Mouse (Mus musculus) embryonic facial prominence, embryonic 12.5 days (tissue): ENCODE results near the gene Unk. TPM values are rescaled to one million over a fixed set of nuclear protein-coding genes. Genes with fewer than 3 reads are reported as not detected.

ENCODE experiments used
- ATAC-seq: fragments of 200-750 bp; cut with Nextera tagmentation; 2 replicates; pipeline ENCODE4 v1.8.0; 2017; ENCODE audit not compliant: insufficient number of reproducible peaks, insufficient read depth, low FRiP score, low TSS enrichment
- H3K27ac ChIP-seq: fragments of 300-500 bp; sonication (generic); 2 replicates; pipeline ENCODE4 v1.5.1; 2016; ENCODE audit warnings: mild to moderate bottlenecking
- H3K27me3 ChIP-seq: fragments of 300-500 bp; sonication (generic); 2 replicates; pipeline ENCODE4 v1.6.1; 2016; ENCODE audit warnings: mild to moderate bottlenecking, moderate library complexity
- H3K36me3 ChIP-seq: fragments of 300-500 bp; sonication (generic); 2 replicates; pipeline ENCODE4 v1.6.1; 2016; ENCODE audit warnings: mild to moderate bottlenecking
- H3K4me1 ChIP-seq: fragments of 300-500 bp; sonication (generic); 2 replicates; pipeline ENCODE4 v1.6.1; 2016
- H3K4me2 ChIP-seq: fragments of 300-500 bp; sonication (generic); replicated peaks from 2 replicates; pipeline ENCODE4 v1.6.1; 2016; ENCODE audit warnings: mild to moderate bottlenecking, moderate library complexity
- H3K4me3 ChIP-seq: fragments of 300-500 bp; sonication (generic); 2 replicates; pipeline ENCODE4 v1.5.1; 2016; ENCODE audit warnings: mild to moderate bottlenecking
- H3K9ac ChIP-seq: fragments of 300-500 bp; sonication (generic); 2 replicates; pipeline ENCODE4 v1.6.1; 2016; ENCODE audit warnings: mild to moderate bottlenecking, moderate library complexity
- H3K9me3 ChIP-seq: fragments of 300-500 bp; sonication (generic); 2 replicates; pipeline ENCODE4 v1.6.1; 2016; ENCODE audit warnings: mild to moderate bottlenecking, moderate library complexity
- WGBS: fragments of 180-500 bp; shearing (Covaris S2); methylation state at CpG from one replicate; pipeline ENCODE4 v1.1.7; 2016; 5-methylcytosine and 5-hydroxymethylcytosine counted together
- polyA plus RNA-seq: library from polyadenylated mRNA; unstranded; fragments of >200 nt; fragmentation: Nextera tagmentation; extraction: Ambion mirVana; gene quantifications from 2 replicates; pipeline ENCODE4 v1.2.1, GENCODE M21; 2016

Gene Unk
- polyA plus RNA-seq, result 43.6 and 44.1 TPM in 2 replicates

DNA sequence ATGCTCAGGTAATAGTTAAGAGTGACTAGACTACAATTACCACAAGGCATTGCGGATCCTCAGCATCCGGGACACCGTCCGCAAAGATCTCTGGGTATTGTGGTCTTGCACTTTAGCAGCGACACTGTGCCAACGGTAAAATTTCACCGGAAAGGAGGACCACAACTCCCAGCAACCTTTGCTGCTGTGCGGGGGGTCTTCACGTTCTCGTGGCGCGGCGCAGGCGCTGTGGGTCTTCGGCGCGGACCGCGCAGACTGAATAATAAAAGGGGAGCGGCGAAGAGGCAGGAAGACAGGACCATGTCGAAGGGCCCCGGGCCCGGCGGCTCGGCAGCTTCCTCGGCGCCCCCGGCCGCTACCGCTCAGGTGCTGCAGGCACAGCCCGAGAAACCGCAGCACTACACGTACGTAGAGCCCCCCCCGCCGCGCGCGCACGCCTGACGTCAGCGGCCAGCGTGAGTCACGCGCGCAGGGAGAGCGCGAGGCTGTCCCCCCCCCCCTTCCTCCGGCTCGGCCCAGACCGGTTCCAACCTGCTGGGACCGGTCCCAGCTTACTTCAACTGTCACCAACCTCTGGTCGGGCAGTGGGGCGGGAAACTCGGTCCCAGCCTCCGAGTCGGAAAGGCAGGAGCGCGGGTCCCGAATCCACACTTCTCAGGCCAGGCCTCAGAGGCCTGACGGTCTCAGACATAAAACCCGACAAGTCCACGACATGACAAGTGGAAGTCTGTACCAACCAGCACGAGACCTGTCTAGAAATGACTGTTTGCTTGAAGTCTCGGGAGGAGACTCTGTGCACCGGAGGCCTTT lies at the start of gene Unk:
Gene Unk (plus strand): TSS at position 235 of the 810 bp plus-strand sequence.
- Histone ChIP-seq H3K4me3 (peak within 1 kb of the TSS; percentile 62), H3K4me2 (peak within 1 kb of the TSS; percentile 90), H3K27me3 (no peaks in the 10 kb centered on the region), H3K27ac (peak within 1 kb of the TSS; percentile 99), H3K36me3 (0 out of 2 replicates have a peak, but pooled peaks cover 7% of the 10 kb centered on the region), H3K9ac (peak within 1 kb of the TSS; percentile 89), H3K4me1 (peaks cover 17% of the 10 kb centered on the region), H3K9me3 (no peaks in the 10 kb centered on the region)
- peak; percentile 92 for ATAC-seq
- under 1% methylated on average over 67 of the region's 67 CpGs for WGBS

DNA sequence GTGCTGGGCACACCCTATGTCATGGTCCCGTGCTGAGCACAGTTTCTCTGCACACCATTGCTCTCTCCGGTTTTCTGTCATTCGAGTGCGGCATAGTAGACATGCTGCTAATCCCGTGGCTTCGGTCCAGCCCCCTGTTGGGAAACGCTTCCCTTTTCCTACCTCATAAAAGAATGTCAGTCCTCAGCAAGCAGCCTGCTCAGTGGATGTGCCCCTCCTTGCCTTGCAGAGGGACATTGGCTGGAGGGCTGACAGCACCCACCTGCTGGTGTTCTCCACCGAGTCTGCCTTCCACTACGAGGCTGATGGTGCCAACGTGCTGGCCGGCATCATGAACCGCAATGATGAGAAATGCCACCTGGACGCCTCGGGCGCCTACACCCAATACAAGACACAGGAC lies 47.6 kb upstream of the Unk start:
- WGBS, result 88% methylated on average over 15 of the region's 15 CpGs
- Histone ChIP-seq H3K27ac (no peak overlapping the region), H3K9ac (no peak overlapping the region), H3K4me1 (no peaks in the 10 kb centered on the region), H3K4me3 (no peak overlapping the region), H3K27me3 (peaks cover 10% of the 10 kb centered on the region; the same call in 1 of the 2 replicates), H3K4me2 (no peak overlapping the region), H3K9me3 (no peaks in the 10 kb centered on the region), H3K36me3 (no peaks in the 10 kb centered on the region)
- ATAC-seq, result no peak

DNA sequence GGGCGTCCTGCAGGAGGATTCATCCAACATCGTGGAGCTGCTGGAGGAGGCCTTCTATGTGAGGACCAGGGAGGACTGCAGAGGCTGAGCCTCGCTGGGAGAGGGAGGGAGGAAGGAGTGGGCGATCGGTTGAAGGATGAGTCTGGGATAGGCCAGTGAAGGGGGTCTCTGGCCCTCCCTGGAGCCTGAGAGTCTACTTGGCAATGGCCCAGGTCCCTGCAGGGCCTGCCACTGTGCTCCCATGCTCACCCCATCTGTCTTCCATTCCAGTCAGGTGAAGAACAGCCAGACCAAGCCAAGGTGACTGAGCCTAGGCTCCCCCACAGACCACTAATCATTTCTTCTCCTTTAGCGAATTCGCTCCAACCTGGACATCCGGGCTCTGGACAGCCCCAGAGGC lies 46.8 kb upstream of the Unk start:
- Histone ChIP-seq H3K4me3 (no peak overlapping the region), H3K27ac (no peak overlapping the region), H3K36me3 (no peaks in the 10 kb centered on the region), H3K9me3 (no peaks in the 10 kb centered on the region), H3K4me2 (no peak overlapping the region), H3K27me3 (0 out of 2 replicates have a peak, but pooled peaks cover 6% of the 10 kb centered on the region), H3K9ac (no peak overlapping the region), H3K4me1 (no peaks in the 10 kb centered on the region)
- WGBS, result 87% methylated on average over 8 of the region's 8 CpGs
- no peak for ATAC-seq

DNA sequence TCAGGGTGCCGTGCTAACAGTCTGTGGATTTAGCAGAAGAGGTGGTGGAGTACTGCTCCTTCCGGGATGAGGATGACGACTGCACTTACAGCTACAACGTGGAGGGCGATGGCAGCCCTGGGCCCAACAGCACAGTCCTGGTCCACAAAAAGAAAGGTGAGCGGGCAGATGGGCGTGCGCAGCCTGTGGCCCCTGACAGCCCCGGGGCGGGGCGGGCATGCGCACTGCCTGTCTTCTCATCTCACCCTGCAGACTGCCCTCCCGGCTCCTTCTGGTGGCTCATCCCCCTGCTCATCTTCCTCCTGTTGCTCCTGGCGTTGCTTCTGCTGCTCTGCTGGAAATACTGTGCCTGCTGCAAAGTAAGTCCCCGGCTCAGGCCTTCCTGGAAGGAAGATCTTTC lies 40.4 kb upstream of the Unk start:
- Histone ChIP-seq H3K27ac (no peak overlapping the region), H3K9me3 (no peaks in the 10 kb centered on the region), H3K36me3 (no peaks in the 10 kb centered on the region), H3K27me3 (0 out of 2 replicates have a peak, but pooled peaks cover 5% of the 10 kb centered on the region), H3K4me3 (peak overlapping the region; percentile 7; the same call in 1 of the 2 replicates), H3K4me1 (no peaks in the 10 kb centered on the region), H3K4me2 (peak overlapping the region; percentile 21), H3K9ac (no peak overlapping the region)
- no peak for ATAC-seq
- 32% methylated on average over 15 of the region's 15 CpGs for WGBS

DNA sequence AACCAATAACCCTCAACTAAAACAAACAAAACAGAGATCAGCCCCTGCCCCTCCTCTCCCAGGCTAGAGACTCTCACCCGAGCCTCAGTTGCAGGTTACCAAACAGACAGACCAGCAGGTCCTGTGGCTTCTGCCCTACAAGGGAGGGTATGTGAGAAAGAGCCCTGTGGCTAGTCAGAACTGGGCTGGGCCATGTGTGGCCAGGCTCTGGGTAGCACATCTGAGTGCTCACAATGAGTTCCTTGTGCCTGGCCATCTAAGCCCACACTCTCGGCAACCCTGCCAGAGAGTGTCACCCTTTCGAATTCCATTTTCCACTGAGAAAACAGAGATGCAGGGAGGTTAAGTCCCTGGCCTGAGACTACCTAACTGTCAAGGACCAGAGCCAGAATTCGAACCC lies 38.0 kb upstream of the Unk start:
- Histone ChIP-seq H3K4me1 (no peaks in the 10 kb centered on the region), H3K9me3 (no peaks in the 10 kb centered on the region), H3K9ac (no peak overlapping the region), H3K27me3 (0 out of 2 replicates have a peak, but pooled peaks cover 5% of the 10 kb centered on the region), H3K27ac (no peak overlapping the region), H3K36me3 (no peaks in the 10 kb centered on the region), H3K4me3 (no peak overlapping the region), H3K4me2 (no peak overlapping the region)
- no peak for ATAC-seq
- WGBS, result 44% methylated on average over 4 of the region's 4 CpGs

DNA sequence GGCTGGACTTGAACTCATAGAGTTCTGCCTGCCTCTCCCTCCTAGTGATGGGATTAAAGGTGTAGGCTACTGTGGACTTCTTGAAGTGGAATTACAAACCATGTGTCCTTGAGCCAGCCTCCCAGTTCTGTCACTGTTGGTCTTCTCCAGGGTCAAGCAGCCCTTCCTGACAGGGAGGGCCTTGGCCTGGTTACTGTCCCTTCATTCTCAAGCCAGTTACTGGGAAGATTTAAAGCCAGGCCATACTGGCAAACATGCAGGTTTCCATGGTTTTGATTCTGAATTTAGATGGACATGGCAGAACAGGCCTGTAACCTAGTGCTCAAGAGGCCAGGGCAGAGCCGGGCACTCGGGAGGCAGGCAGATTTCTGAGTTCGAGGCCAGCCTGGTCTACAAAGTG lies 34.9 kb upstream of the Unk start:
- Histone ChIP-seq H3K27me3 (0 out of 2 replicates have a peak, but pooled peaks cover 2% of the 10 kb centered on the region), H3K4me3 (no peak overlapping the region), H3K9ac (no peak overlapping the region), H3K4me2 (no peak overlapping the region), H3K4me1 (peaks cover under 1% of the 10 kb centered on the region; the same call in 1 of the 2 replicates), H3K9me3 (no peaks in the 10 kb centered on the region), H3K27ac (no peak overlapping the region), H3K36me3 (no peaks in the 10 kb centered on the region)
- 93% methylated on average over 3 of the region's 3 CpGs for WGBS
- no peak for ATAC-seq

DNA sequence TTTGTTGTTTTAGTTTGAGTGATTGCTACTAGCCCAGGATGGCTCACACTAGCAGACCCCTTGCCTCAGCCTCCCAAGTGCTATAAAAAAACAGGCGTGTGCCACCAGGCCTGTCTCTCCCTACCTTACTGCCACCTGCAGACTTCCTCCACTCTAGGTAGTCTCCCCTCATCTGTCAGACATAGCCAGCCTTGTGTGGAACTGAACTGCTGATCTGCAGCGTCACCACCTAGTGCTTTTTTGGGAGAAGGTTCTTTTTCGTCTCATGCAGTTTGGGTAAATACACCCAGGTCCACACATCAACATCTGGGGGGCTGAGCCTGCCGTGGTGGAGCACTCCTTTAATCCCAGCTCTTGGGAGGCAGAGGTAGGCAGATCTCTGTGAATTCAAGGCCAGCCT lies 33.1 kb upstream of the Unk start:
- 67% methylated on average over 4 of the region's 4 CpGs for WGBS

DNA sequence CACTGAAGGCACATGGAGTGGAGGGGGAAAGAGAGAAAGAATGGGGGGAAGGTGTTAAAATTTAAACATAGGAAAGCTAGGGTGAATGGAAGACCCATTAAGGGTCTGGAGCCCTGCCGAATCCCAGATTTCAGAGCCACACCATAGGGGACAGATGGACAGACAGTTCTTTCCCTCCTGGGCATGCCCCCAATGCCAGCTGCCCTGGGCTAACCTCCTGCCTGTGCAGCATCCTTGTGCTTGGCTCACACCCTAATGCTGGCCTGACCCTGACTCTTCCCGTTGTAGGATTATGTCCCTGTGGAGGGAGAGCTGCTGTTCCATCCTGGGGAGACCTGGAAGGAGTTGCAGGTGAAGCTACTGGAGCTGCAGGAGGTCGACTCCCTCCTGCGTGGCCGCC lies 32.5 kb upstream of the Unk start:
- no peaks in the 10 kb centered on the region for H3K9me3 ChIP-seq
- H3K27me3 ChIP-seq, result peaks cover 2% of the 10 kb centered on the region; the same call in 1 of the 2 replicates
- no peak overlapping the region for H3K27ac ChIP-seq
- no peak overlapping the region for H3K4me3 ChIP-seq
- ATAC-seq, result no peak
- no peak overlapping the region for H3K4me2 ChIP-seq
- no peaks in the 10 kb centered on the region for H3K36me3 ChIP-seq
- WGBS, result 70% methylated on average over 5 of the region's 5 CpGs
- H3K9ac ChIP-seq, result no peak overlapping the region
- H3K4me1 ChIP-seq, result peaks cover 5% of the 10 kb centered on the region; the same call in 1 of the 2 replicates

More for the DNA sequence above, 33.1 kb upstream of the Unk start:
- Histone ChIP-seq H3K4me2 (no peak overlapping the region), H3K27me3 (peaks cover 2% of the 10 kb centered on the region; the same call in 1 of the 2 replicates), H3K9ac (no peak overlapping the region), H3K27ac (no peak overlapping the region), H3K36me3 (no peaks in the 10 kb centered on the region), H3K9me3 (no peaks in the 10 kb centered on the region), H3K4me1 (peaks cover 5% of the 10 kb centered on the region; the same call in 1 of the 2 replicates), H3K4me3 (no peak overlapping the region)
- no peak for ATAC-seq

DNA sequence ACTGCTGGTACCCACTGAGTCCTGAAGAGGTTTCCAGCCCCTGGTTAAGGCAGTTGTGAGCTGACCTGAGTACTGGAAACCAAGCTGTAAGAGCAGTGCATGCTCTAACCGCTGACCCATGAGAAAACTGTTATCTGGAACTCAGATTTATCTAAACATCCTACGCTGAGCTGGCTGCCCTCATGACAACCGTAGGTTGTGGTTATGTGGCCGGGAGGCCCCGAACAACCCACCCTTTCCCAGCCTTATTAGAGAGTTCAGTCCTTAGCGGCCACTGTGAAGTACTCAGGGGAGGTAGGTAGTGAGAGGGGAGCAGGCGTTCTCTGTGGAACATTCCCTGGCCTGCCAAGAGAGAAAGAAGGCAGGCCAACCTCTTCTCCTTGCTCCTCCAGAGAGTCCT lies 31.1 kb upstream of the Unk start:
- WGBS, result 83% methylated on average over 7 of the region's 7 CpGs
- ATAC-seq, result no peak
- Histone ChIP-seq H3K9ac (no peak overlapping the region), H3K27ac (no peak overlapping the region), H3K4me1 (peaks cover 5% of the 10 kb centered on the region; the same call in 1 of the 2 replicates), H3K4me3 (no peak overlapping the region), H3K36me3 (no peaks in the 10 kb centered on the region), H3K27me3 (peaks cover 2% of the 10 kb centered on the region; the same call in 1 of the 2 replicates), H3K9me3 (no peaks in the 10 kb centered on the region), H3K4me2 (no peak overlapping the region)

- H3K27ac ChIP-seq, result no peak overlapping the region
- no peak overlapping the region for H3K4me2 ChIP-seq
- H3K36me3 ChIP-seq, result no peaks in the 10 kb centered on the region
- WGBS, result 18% methylated on average over 14 of the region's 14 CpGs
- peaks cover 7% of the 10 kb centered on the region; the same call in 1 of the 2 replicates for H3K4me1 ChIP-seq
- no peak for ATAC-seq
- H3K9me3 ChIP-seq, result no peaks in the 10 kb centered on the region
- no peak overlapping the region for H3K9ac ChIP-seq
- H3K4me3 ChIP-seq, result no peak overlapping the region
- peaks cover 2% of the 10 kb centered on the region; the same call in 1 of the 2 replicates for H3K27me3 ChIP-seq
These were observed 30.5 kb upstream of the Unk start for GRCm38 (mm10) chr11:115999538-116000143.

DNA sequence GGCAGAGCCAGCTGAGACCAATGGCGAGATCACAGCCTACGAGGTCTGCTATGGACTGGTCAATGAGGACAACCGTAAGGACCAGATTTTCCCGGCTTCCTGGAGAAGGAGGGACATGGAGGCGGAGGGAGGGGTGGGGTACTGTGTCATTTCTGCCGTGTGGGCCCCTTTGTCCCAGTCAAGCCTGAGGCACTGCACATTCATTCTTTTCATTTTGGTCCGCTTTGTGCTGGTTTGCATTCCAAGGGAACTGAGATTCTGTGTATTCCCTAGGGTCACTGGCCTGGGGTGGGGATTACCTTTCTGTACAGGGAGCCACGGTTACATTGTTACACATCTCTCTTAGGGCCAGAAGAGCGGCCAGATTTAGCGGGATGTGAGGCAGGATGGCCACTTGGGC lies 29.5 kb upstream of the Unk start:
- no peak overlapping the region for H3K9ac ChIP-seq
- WGBS, result 25% methylated on average over 10 of the region's 10 CpGs
- ATAC-seq, result no peak
- peaks cover 2% of the 10 kb centered on the region; the same call in 1 of the 2 replicates for H3K27me3 ChIP-seq
- no peak overlapping the region for H3K4me2 ChIP-seq
- H3K36me3 ChIP-seq, result no peaks in the 10 kb centered on the region
- H3K4me3 ChIP-seq, result no peak overlapping the region
- no peaks in the 10 kb centered on the region for H3K9me3 ChIP-seq
- peaks cover 15% of the 10 kb centered on the region for H3K4me1 ChIP-seq
- no peak overlapping the region for H3K27ac ChIP-seq

- H3K27me3 ChIP-seq, result peaks cover 2% of the 10 kb centered on the region; the same call in 1 of the 2 replicates
- no peak overlapping the region for H3K4me3 ChIP-seq
- no peaks in the 10 kb centered on the region for H3K36me3 ChIP-seq
- H3K27ac ChIP-seq, result no peak overlapping the region
- no peak overlapping the region for H3K4me2 ChIP-seq
- H3K4me1 ChIP-seq, result peaks cover 17% of the 10 kb centered on the region
- no peak overlapping the region for H3K9ac ChIP-seq
- no peak for ATAC-seq
- no peaks in the 10 kb centered on the region for H3K9me3 ChIP-seq
- 73% methylated on average over 6 of the region's 6 CpGs for WGBS
These were observed 28.4 kb upstream of the Unk start for GRCm38 (mm10) chr11:116001725-116002124.
